Mouse (Mus musculus): Measurements from ENCODE around the gene Tmcc2. TPM values are rescaled to one million over a fixed set of nuclear protein-coding genes. Genes with fewer than 3 reads are reported as not detected.

The Tmcc2 gene
- total and polyA plus RNA-seq, 3 experiments: 0.14 to 0.34 TPM; not detected in 1

DNA sequence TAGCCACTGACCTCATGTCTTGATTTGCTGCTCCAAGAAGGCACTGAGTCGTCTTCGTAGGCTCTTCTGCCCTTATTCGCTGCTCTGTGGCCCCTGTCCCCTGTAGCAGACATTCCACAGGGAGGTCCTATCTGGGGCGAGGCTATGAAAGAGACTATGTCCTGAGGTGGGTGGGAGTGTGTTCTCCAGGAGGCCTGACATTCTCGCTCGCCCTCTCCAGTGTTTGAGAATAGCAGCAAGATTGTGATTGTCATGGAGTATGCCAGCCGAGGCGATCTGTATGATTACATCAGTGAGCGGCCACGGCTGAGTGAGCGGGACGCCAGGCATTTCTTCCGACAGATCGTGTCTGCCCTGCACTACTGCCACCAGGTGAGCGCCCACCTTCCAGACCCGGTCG is 63.6 kb downstream of the Tmcc2 start:
- H3K4me2 ChIP-seq (ENCODE audit: insufficient read depth, low read depth, poor library complexity, severe bottlenecking): no peak overlapping the region
- H3K27me3 ChIP-seq (replicated peaks): peaks cover 5% of the 10 kb centered on the region
- no peaks in the 10 kb centered on the region for H3K36me3 ChIP-seq (replicated peaks in 1 of 2; ENCODE audit: control insufficient read depth in 1 of 2, insufficient read depth in 1 of 2, low read length in 1 of 2)
- dilution Hi-C loops (cut with MboI; ENCODE audit: extremely low pct_ligation_motif_present, extremely low pct_unique_long_range_greater_than_20kb, low sequenced_read_pairs) (no loop called here), in situ Hi-C loops (cut with MboI; ENCODE audit: low pct_ligation_motif_present, low pct_unique_long_range_greater_than_20kb, low sequenced_read_pairs) (no loop called here)
- no peak for TF ChIP-seq CHD2 (IDR thresholded peaks at IDR 0.05; ENCODE audit: low read length)
- TF ChIP-seq MAZ (IDR thresholded peaks at IDR 0.05; ENCODE audit: low read depth, low read length): no peak
- TF ChIP-seq ZKSCAN1 (IDR thresholded peaks at IDR 0.05; ENCODE audit: borderline replicate concordance, low read depth, low read length): no peak
- TF ChIP-seq NELFE (IDR thresholded peaks at IDR 0.05; ENCODE audit: low read depth, low read length): no peak
- TF ChIP-seq ZC3H11A (IDR thresholded peaks at IDR 0.05; ENCODE audit: low read depth, low read length): no peak
- no peak overlapping the region for H3K9ac ChIP-seq (ENCODE audit: insufficient read depth, low read depth)
- no peak overlapping the region for H3K4me3 ChIP-seq (replicated peaks in 1 of 3; ENCODE audit: low read depth in 2 of 3, low read length in 2 of 3, poor library complexity in 1 of 3)
- H3K9me3 ChIP-seq (replicated peaks; ENCODE audit: low read length): no peaks in the 10 kb centered on the region
- DNase-seq (ENCODE audit: extremely low read depth): no peak
- no peak overlapping the region for H3K27ac ChIP-seq (ENCODE audit: insufficient read depth, low read depth)
- peaks cover 0 to 6% of the 10 kb centered on the region in 2 experiments; a peak in 3 of 4 replicates for H3K4me1 ChIP-seq (ENCODE audit: control insufficient read depth in 1 of 2, insufficient read depth in 2 of 2)
- no peaks in the 10 kb centered on the region for H3K79me2 ChIP-seq (replicated peaks; ENCODE audit: control insufficient read depth, extremely low read depth, insufficient read depth, poor library complexity, severe bottlenecking)

GRCm38 (mm10) chr1:132326777-132327176 is 64.3 kb downstream of the Tmcc2 start:
- no peak overlapping the region for H3K9ac ChIP-seq (ENCODE audit: insufficient read depth, low read depth)
- no peak overlapping the region for H3K4me2 ChIP-seq (ENCODE audit: insufficient read depth, low read depth, poor library complexity, severe bottlenecking)
- DNase-seq (ENCODE audit: extremely low read depth): no peak
- in situ Hi-C loops (cut with MboI; ENCODE audit: low pct_ligation_motif_present, low pct_unique_long_range_greater_than_20kb, low sequenced_read_pairs): no loop called here
- no peaks in the 10 kb centered on the region for H3K36me3 ChIP-seq (replicated peaks in 1 of 2; ENCODE audit: control insufficient read depth in 1 of 2, insufficient read depth in 1 of 2, low read length in 1 of 2)
- dilution Hi-C loops (cut with MboI; ENCODE audit: extremely low pct_ligation_motif_present, extremely low pct_unique_long_range_greater_than_20kb, low sequenced_read_pairs): no loop called here
- H3K9me3 ChIP-seq (replicated peaks; ENCODE audit: low read length): no peaks in the 10 kb centered on the region
- no peaks in the 10 kb centered on the region for H3K79me2 ChIP-seq (replicated peaks; ENCODE audit: control insufficient read depth, extremely low read depth, insufficient read depth, poor library complexity, severe bottlenecking)
- H3K27me3 ChIP-seq (replicated peaks): peaks cover 5% of the 10 kb centered on the region
- peaks cover 0 to 8% of the 10 kb centered on the region in 2 experiments; a peak in 3 of 4 replicates for H3K4me1 ChIP-seq (ENCODE audit: control insufficient read depth in 1 of 2, insufficient read depth in 2 of 2)
- no peak overlapping the region for H3K4me3 ChIP-seq (replicated peaks in 1 of 3; ENCODE audit: low read depth in 2 of 3, low read length in 2 of 3, poor library complexity in 1 of 3)
- no peak overlapping the region for H3K27ac ChIP-seq (ENCODE audit: insufficient read depth, low read depth)
- TF ChIP-seq ZNF384 (IDR thresholded peaks at IDR 0.05; ENCODE audit: low read depth, low read length) (no peak), E2F4 (IDR thresholded peaks at IDR 0.05; ENCODE audit: insufficient replicate concordance, low read depth, low read length) (no peak), MXI1 (IDR thresholded peaks at IDR 0.05; ENCODE audit: low read depth, low read length) (no peak), TCF12 (IDR thresholded peaks at IDR 0.05; ENCODE audit: low read depth, low read length) (no peak), MAFK (IDR thresholded peaks at IDR 0.05; ENCODE audit: insufficient replicate concordance, low read length) (no peak)

- Histone ChIP-seq H3K79me2 (replicated peaks; ENCODE audit: control insufficient read depth, extremely low read depth, insufficient read depth, poor library complexity, severe bottlenecking) (no peaks in the 10 kb centered on the region), H3K4me3 (replicated peaks in 1 of 3; ENCODE audit: low read depth in 2 of 3, low read length in 2 of 3, poor library complexity in 1 of 3) (no peak overlapping the region), H3K27ac (ENCODE audit: insufficient read depth, low read depth) (no peak overlapping the region), H3K9me3 (replicated peaks; ENCODE audit: low read length) (no peaks in the 10 kb centered on the region), H3K27me3 (replicated peaks) (peaks cover 2% of the 10 kb centered on the region), H3K9ac (ENCODE audit: insufficient read depth, low read depth) (no peak overlapping the region), H3K4me2 (ENCODE audit: insufficient read depth, low read depth, poor library complexity, severe bottlenecking) (no peak overlapping the region), H3K36me3 (replicated peaks in 1 of 2; ENCODE audit: control insufficient read depth in 1 of 2, insufficient read depth in 1 of 2, low read length in 1 of 2) (no peaks in the 10 kb centered on the region), H3K4me1 (ENCODE audit: control insufficient read depth in 1 of 2, insufficient read depth in 2 of 2) (peaks cover 0 to 8% of the 10 kb centered on the region in 2 experiments; a peak in 3 of 4 replicates)
- no peak for TF ChIP-seq CHD1 (IDR thresholded peaks at IDR 0.05; ENCODE audit: low read depth, low read length)
- no peak for TF ChIP-seq PAX5 (IDR thresholded peaks at IDR 0.05; ENCODE audit: low read length)
- in situ Hi-C loops (cut with MboI; ENCODE audit: low pct_ligation_motif_present, low pct_unique_long_range_greater_than_20kb, low sequenced_read_pairs): no loop called here
- no peak for DNase-seq (ENCODE audit: extremely low read depth)
- dilution Hi-C loops (cut with MboI; ENCODE audit: extremely low pct_ligation_motif_present, extremely low pct_unique_long_range_greater_than_20kb, low sequenced_read_pairs): no loop called here
Measured at GRCm38 (mm10) chr1:132322711-132323542, 68.2 kb downstream of the Tmcc2 start.

Measured in CH12.LX (cell line).